Comparison of ENCODE assay signal across 21 mouse cellular contexts in the genomic region with DNA sequence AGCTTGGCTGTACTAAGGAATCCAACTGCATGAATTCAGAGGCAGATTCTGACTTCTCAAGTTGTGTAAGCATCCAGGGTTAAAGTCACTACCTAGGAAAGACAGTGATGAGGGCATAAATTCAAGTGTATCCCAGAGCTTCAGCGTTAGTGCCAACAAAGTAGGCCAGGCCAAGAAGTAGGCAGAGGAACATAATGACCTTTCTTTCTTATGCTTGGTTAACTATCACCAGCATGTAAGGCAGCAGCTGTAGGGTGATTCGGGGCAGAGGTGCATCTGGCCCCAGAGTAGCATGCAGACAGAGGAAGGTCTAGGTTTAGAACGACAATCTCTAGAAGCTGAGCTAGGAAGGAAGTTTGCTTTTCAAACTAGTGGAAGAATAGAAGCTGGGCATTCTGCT.
DNase-seq lines count a peak whose midpoint lies in the region; ATAC-seq lines count a peak whose summit lies in the region.
"Had no signal": no experiment of that assay in that cellular context is flagged by ENCODE, and none has a peak within 500 bp of the region (broad histone marks: within the 10 kb centered on the region; RNA-seq: fewer than 3 reads in every experiment).

No protein-coding gene starts in this region.

- H3K27ac ChIP-seq in hindbrain, embryonic 16.5 days (ENCODE audit: low read depth, low read length): no peak overlapping the region
- no peak overlapping the region for H3K27ac ChIP-seq in hindbrain, embryonic 10.5 days
- peak overlapping the region; percentile 34; the same call in 1 of the 2 replicates for H3K27ac ChIP-seq in neural tube, embryonic 13.5 days (replicated peaks)
- H3K27ac ChIP-seq: embryonic facial prominence, embryonic 12.5 days; forebrain, embryonic 15.5 days; heart, embryonic 10.5 days; hindbrain, embryonic 12.5 days; midbrain, embryonic 12.5 days had no signal

- no peaks in the 10 kb centered on the region for H3K9me3 ChIP-seq in hindbrain, embryonic 16.5 days (ENCODE audit: control insufficient read depth, low read length)
- H3K9me3 ChIP-seq in hindbrain, embryonic 10.5 days: no peaks in the 10 kb centered on the region
- H3K9me3 ChIP-seq in neural tube, embryonic 13.5 days: no peaks in the 10 kb centered on the region
- H3K9me3 ChIP-seq: embryonic facial prominence, embryonic 12.5 days; forebrain, embryonic 15.5 days; heart, embryonic 10.5 days; midbrain, embryonic 12.5 days had no signal

- WGBS in hindbrain, embryonic 16.5 days: 47% methylated on average over 3 of the region's 3 CpGs
- 78% methylated on average over 3 of the region's 3 CpGs for WGBS in hindbrain, embryonic 10.5 days
- 47% methylated on average over 3 of the region's 3 CpGs for WGBS in neural tube, embryonic 13.5 days

- no peak overlapping the region for H3K4me2 ChIP-seq in hindbrain, embryonic 16.5 days (ENCODE audit: low read length)
- H3K4me2 ChIP-seq in neural tube, embryonic 13.5 days: no peak overlapping the region
- H3K4me2 ChIP-seq: embryonic facial prominence, embryonic 12.5 days; forebrain, embryonic 15.5 days; hindbrain, embryonic 12.5 days; midbrain, embryonic 12.5 days had no signal

- DNase-seq in hindbrain, embryonic 10.5 days (ENCODE audit: low spot score): no peak
- DNase-seq in neural tube, embryonic 10.5 days (ENCODE audit: extremely low spot score, low spot score): no peak
- peak; percentile 91 for DNase-seq in kidney, adult 9 months
- DNase-seq in kidney, postnatal 36 days: peak; percentile 61 to 82
- DNase-seq in ovary, postnatal 36 days (ENCODE audit: low spot score): no peak
- DNase-seq in yolk sac, embryonic 10.5 days (ENCODE audit: low spot score): no peak
- DNase-seq: adrenal gland, adult 2 months; cerebellum, adult 9-10 months; heart, postnatal 10 days; right cerebral cortex, adult 18-20 months; thymus, postnatal 4 days had no signal

- H3K36me3 ChIP-seq in hindbrain, embryonic 16.5 days (ENCODE audit: control insufficient read depth, insufficient read depth, low read length): no peaks in the 10 kb centered on the region
- no peaks in the 10 kb centered on the region for H3K36me3 ChIP-seq in hindbrain, embryonic 10.5 days
- no peaks in the 10 kb centered on the region for H3K36me3 ChIP-seq in neural tube, embryonic 13.5 days
- H3K36me3 ChIP-seq: embryonic facial prominence, embryonic 12.5 days; forebrain, embryonic 15.5 days; heart, embryonic 10.5 days; hindbrain, embryonic 12.5 days; midbrain, embryonic 12.5 days had no signal

- 0 out of 2 replicates have a peak, but pooled peaks have one; percentile 26 for ATAC-seq in hindbrain, embryonic 16.5 days
- ATAC-seq in neural tube, embryonic 13.5 days (ENCODE audit: low read depth): no peak
- ATAC-seq: forebrain, embryonic 15.5 days; intestine, postnatal 0 days; lung, postnatal 0 days had no signal

- H3K9ac ChIP-seq in hindbrain, embryonic 16.5 days (ENCODE audit: low read depth, low read length): no peak overlapping the region
- no peak overlapping the region for H3K9ac ChIP-seq in neural tube, embryonic 13.5 days
- H3K9ac ChIP-seq: embryonic facial prominence, embryonic 12.5 days; forebrain, embryonic 15.5 days; hindbrain, embryonic 12.5 days; midbrain, embryonic 12.5 days had no signal

- H3K4me1 ChIP-seq in hindbrain, embryonic 16.5 days (ENCODE audit: control insufficient read depth, insufficient read depth, low read depth, low read length): peaks cover 4% of the 10 kb centered on the region
- no peaks in the 10 kb centered on the region for H3K4me1 ChIP-seq in hindbrain, embryonic 10.5 days (replicated peaks)
- peaks cover 19% of the 10 kb centered on the region for H3K4me1 ChIP-seq in neural tube, embryonic 13.5 days (replicated peaks)
- H3K4me1 ChIP-seq: heart, embryonic 10.5 days; hindbrain, embryonic 12.5 days had no signal

- no peaks in the 10 kb centered on the region for H3K27me3 ChIP-seq in hindbrain, embryonic 16.5 days (replicated peaks; ENCODE audit: control insufficient read depth, insufficient read depth, low read length)
- H3K27me3 ChIP-seq in hindbrain, embryonic 10.5 days (ENCODE audit: insufficient read depth, poor library complexity, severe bottlenecking): no peaks in the 10 kb centered on the region
- no peaks in the 10 kb centered on the region for H3K27me3 ChIP-seq in neural tube, embryonic 13.5 days
- H3K27me3 ChIP-seq: embryonic facial prominence, embryonic 12.5 days; forebrain, embryonic 15.5 days; hindbrain, embryonic 12.5 days; midbrain, embryonic 12.5 days had no signal

- no peak overlapping the region for H3K4me3 ChIP-seq in hindbrain, embryonic 16.5 days (ENCODE audit: low read length)
- no peak overlapping the region for H3K4me3 ChIP-seq in hindbrain, embryonic 10.5 days
- H3K4me3 ChIP-seq in neural tube, embryonic 13.5 days: no peak overlapping the region
- H3K4me3 ChIP-seq: embryonic facial prominence, embryonic 12.5 days; erythroblast, embryonic 14.5 days; forebrain, embryonic 15.5 days; heart, embryonic 10.5 days; hindbrain, embryonic 12.5 days; midbrain, embryonic 12.5 days had no signal

Comparison
In these comparisons a context has a peak if more than half of its experiments do, and no peak if none do; other contexts are left out.
1. DNase-seq: peak in kidney, adult 9 months (single experiment) and kidney, postnatal 36 days (2 of 2); none in hindbrain, embryonic 10.5 days (single experiment), neural tube, embryonic 10.5 days (single experiment), ovary, postnatal 36 days (single experiment) and yolk sac, embryonic 10.5 days (single experiment).